Mouse (Mus musculus) thymus, postnatal 0 days (tissue): Measurements from ENCODE around the gene Xirp1. TPM values are rescaled to one million over a fixed set of nuclear protein-coding genes. Genes with fewer than 3 reads are reported as not detected.

Experiments
- DNase-seq: peaks from one replicate; pipeline ENCODE4 v3.0.0-alpha.2; 2015; ENCODE audit warnings: low spot score
- polyA plus RNA-seq: library from polyadenylated mRNA; unstranded; fragments of >200 nt; fragmentation: Nextera tagmentation; extraction: Ambion mirVana; gene quantifications from 2 replicates; pipeline ENCODE4 v1.2.1, GENCODE M21; 2015

The Xirp1 gene
- 0.09 TPM in 1 of 2 replicates, not detected in the other for polyA plus RNA-seq

GRCm38 (mm10) chr9:120023086-120023811, at the start of gene Xirp1:
TSS of gene Xirp1 (minus strand) at chr9:120023598.
- no peak for DNase-seq

GRCm38 (mm10) chr9:120073169-120073568, 49.8 kb upstream of the Xirp1 start:
- DNase-seq = peak; percentile 49

DNA sequence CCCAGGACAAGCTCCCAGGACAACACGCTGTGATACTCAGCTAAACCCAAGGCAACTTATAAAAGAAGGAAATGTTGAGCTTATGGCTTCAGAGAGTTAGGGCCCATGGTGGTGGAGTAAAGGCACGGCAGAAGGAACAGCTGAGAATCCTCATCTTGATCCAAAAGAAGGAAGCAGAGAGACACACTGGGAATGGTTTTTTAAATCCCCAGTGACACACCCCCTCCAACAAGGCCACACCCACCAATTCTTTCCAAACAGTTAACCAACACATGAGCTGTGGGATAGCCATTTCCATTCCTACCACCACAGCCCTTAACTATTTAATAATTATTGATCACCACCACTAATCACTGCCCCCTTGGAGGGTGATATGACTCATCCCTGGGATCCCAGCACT, 47.9 kb upstream of the Xirp1 start:
- no peak for DNase-seq

DNA sequence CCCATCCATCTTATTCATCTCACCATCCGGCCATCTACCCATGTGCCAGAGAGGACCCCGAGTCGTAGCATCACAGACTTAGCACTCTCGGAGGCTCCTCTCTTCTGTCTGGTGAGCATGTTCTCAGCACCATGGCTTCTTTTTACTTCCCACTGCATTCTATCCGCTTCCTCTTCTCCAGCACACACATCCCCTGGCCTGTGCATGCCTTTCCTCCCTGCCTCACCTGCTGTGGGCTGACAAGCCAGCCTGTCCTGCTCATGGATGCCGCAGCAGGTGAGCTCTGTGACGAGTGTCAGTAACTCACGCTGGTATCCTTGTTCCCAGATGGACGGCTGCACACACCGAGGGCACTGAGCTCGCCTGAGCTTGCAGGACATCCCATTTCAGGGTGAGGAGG, 46.4 kb upstream of the Xirp1 start, which contains the start of gene Cx3cr1:
Cx3cr1 (minus strand) TSS at position 101 of the 400 bp plus-strand sequence.
- DNase-seq = no peak

GRCm38 (mm10) chr9:120068047-120068446, 44.6 kb upstream of the Xirp1 start:
- no peak for DNase-seq

DNA sequence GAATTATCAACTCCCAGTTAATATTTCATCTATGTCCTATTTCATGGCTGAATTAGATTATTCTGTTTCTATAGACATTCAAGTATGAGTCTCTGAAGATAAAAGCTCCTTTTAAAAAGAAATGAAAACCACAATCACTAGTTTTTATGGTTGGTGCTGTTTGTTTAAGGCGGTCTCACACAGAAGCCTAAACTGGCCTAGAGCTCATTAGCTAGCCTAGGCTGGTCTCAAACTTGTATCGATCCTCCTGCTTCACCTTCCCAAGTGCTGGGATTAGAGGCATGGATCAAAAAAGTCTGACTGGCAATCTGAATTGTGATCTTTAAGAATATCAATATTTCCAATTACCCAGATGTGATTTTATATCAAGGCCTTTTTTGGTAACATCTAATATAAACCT, 44.2 kb upstream of the Xirp1 start:
- no peak for DNase-seq

DNA sequence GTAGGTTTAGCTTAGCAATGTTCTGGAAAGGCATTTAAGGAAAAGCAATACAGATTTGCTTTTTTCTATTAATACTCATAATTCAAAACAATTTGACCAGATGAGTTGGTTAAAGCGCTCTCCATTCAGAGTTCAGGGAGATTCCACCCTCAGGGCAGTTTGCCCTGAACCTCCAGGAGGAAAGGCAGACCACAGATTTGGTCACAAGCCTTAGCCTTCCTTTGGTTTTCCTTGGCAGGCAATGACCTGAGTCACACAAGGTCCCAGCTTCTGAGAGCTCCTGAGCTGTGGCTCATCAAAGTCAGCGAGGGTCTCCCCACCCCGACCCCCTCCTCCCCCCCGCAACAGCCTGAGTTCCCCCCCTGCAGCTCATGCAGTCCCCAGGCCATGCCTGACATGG, 40.9 kb upstream of the Xirp1 start:
- DNase-seq = no peak

- DNase-seq = no peak
These were observed 35.3 kb upstream of the Xirp1 start for GRCm38 (mm10) chr9:120058730-120059129.

GRCm38 (mm10) chr9:120056201-120056600, 32.8 kb upstream of the Xirp1 start:
- DNase-seq = no peak

DNA sequence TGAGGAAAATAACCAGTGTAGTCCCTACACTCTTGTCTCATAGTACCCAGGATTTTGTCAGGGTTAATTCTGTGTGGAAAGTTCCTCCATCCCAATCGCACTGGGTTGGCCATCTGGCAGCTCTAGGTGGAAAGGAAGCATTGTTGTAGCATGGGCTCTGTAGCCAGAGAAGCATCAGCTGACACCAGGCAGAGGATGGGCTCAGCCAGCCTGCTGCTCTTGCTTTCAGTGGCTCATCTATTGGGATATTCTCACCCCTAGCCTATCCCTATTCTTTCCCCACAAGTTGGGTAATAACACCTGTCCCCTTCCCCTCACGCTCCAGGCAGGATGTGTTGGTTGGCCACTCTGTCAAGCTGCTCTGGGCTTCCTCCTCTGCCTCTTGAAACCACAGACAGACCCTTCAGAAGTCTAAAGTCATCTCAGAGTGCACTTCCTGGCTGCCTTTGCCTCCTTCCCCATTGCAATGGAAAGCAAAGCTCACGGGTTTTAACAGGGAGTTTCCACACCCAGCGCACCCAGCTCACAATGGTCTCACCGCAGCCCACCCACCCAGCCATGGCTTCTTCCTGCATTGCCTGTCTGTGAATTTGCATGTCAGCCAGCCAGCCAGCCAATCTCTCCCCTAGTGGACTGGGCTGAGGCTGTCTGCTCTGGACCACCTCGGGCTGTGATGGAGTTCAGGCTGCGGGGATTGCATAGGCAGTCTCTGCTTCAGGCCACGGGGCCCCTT, 31.3 kb upstream of the Xirp1 start:
- peak; percentile 64 for DNase-seq

DNA sequence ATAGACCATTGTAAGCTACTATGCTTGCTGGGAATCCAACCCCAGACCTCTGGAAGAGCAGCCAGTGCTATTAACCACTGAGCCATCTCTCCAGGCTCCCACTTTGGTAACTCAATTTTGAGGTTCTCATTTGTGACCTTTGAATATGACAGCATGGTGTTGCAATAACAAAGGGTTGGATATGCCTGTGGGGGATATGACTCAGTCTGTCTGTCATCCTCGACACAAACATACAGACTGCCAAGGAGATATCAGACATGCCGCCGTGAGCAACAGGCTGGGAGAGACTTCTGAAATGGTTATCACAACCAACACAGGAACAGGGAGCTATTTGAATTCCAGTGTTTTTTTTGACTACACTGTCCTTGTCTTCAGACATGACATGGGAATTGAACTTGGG, 26.0 kb upstream of the Xirp1 start:
- no peak for DNase-seq

DNA sequence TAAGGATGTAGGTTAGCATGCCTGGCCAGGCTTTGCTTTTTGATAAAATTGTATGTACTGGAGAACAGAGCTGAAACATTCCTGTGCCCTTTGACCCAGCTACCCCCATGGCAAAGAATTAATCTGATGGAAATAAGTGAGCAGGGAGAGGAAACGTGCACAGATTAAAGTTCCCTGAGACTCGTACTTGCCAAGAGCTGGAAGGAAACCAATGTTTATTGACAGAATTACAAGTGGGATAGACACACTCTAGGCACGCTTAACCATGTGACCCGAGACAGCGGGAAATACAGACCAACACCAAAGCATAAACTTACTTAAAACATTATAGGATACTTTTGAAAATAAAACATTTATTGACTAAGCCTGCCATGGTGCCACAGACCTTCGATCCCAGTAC, 25.1 kb upstream of the Xirp1 start:
- DNase-seq = no peak

DNA sequence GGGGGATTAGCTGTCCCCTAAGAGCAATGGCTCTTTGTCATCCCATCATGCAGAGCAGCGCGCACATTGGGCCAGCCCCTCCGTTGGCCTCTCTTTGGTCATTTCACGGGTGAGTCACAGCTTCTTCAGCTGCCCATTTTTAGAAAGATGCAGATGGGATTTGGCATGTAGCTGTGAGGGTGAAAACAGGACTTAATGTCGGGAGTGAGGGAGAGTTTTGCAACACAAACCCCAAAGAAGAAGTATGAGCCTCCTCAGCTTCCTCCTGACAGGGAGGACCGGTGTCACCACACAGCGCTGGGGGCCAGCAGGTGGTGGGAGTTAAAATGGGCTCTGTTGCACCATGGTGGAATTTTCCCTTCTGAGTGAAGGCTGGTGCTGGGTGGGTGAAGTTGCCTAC, 19.7 kb upstream of the Xirp1 start:
- no peak for DNase-seq

- DNase-seq = no peak
These were observed 14.0 kb upstream of the Xirp1 start for GRCm38 (mm10) chr9:120037414-120037813.

DNA sequence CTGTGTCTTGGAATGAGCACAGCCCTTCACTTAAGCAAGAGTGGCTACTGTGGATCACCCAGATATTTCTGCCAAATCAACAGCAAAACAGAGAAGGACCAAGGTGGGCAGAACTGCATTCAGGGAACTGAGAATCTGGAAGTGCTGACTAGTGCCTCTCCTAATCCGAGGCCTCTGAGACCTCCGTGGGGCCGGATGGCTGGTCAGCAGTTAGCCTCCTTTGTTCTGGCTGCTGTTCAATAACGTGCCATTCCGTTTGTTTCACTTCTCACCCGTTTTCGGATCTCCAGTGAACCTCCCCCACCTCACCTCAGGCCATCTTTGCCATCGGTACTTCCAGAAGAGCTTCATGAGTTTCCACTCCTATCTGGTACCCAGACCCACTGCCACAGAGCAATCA, 11.0 kb upstream of the Xirp1 start:
- no peak for DNase-seq

GRCm38 (mm10) chr9:120032710-120033109, 9.3 kb upstream of the Xirp1 start:
- DNase-seq = no peak

DNA sequence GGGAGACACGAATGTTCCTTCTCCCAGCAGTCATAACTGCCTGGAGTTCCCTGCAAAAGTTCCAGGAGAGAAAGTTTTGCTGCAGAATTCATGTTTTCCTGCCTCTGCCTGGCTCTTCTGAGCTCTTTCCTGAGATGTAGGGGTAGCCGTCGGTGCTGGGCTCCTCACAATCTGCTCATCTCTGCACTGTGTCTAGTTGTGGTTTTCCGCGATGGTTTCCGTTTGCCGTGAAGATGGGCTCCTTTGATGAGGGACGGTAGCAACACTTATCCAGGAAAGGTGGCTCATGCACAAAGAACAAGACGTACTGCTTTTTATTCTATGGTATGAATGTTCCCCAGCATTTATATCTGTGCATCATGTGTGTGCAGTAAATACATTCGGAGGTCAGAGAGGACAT, 7.0 kb upstream of the Xirp1 start:
- DNase-seq = peak; percentile 75

DNA sequence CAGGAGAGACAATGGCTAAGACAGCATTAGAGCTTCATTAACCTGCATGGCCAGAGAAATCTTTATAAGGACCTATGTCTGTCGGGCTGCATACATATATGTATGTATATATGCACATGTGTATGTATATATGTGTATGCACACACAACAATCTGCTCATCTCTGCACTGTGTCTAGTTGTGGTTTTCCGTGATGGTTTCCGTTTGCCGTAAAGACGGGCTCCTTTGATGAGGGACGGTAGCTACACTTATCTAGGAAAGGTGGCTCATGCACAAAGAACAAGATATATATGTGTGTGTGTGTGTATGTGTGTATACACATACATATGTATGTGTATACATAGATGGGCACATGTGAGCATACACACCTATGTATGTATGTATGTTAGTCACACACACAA, 6.5 kb upstream of the Xirp1 start:
- no peak for DNase-seq

DNA sequence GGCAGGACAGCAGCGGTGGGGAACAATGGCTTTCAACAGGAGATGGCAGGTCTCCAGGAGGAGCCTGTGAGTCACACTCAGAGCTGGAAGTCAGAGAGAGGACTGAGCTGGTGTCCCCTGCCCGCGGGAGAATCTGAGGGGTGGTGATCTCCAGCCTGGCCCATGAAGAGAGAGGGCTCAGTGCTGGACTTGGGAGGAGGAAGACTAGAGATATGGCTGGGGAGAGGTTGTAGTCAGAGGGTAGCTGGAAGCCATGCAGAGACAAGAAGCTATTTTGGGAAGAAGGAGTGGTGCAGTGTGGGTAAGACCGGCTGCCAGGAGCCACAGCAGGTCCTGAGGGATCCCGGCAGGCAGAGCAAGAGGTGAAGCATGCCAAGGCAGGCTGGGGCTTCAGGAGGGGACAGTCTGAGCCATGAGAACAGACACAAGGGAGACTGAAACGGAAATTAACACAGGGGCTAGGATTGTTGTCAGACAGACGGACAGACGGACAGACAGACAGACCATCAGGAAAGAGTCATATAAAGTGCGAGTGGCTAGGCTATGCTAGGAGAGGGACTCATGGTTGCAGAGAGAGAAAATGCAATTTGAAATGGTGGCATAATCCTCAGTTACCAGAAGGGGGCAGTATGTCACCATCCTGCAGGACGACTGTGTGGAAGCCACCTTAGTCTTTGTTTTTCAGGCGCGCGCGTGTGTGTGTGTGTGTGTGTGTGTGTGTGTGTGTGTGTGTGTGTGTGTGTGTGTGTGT, 4.2 kb upstream of the Xirp1 start:
- DNase-seq = peak; percentile 81

DNA sequence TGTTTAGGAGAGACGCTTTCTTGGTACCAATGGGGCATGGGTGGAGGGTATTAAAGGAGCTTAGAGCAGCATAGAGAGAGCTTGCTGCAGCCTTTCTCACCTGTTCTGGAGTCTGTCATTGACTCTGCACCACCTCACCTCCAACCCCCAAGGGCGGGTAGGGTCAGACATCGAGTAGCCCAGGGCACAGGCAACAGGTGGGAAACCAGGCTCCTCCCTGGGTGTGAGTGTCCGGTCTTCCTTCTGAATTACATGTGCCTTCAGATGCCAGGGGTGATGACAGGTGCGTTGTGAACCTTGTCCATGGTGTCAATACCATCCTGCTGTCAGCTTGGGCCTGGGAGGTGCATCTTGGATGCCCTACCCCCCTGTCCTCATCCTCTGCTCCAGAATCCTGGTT, 1.2 kb upstream of the Xirp1 start:
- DNase-seq = no peak

- no peak for DNase-seq
These were observed 773 bp upstream of the Xirp1 start for GRCm38 (mm10) chr9:120024171-120024570.

DNA sequence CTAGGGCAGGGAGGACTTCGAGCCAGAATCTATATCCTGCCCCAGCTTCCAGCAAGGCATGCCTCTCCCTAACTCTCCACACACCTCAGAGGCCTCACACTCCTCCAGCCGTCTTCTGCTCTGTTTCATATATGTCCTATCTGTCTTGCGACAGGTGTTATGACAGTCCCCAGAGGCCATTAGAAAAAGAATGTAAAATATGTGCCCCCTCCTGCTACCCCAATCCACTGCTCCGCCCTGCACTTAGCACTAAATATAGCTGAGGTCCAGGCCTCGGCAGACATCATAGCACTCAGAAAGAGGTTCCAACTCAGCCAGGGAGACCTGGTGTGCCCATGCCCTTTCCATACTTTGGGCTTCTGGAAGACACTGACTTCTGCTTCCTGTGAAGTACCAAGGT, 2.2 kb downstream of the Xirp1 start:
- no peak for DNase-seq
